Mouse (Mus musculus) midbrain, postnatal 0 days (tissue): Measurements from ENCODE around the gene Gm43191. TPM values are rescaled to one million over a fixed set of nuclear protein-coding genes. Genes with fewer than 3 reads are reported as not detected.

ENCODE experiments used
- ATAC-seq: fragments of 200-750 bp; cut with Nextera tagmentation; 2 replicates; pipeline ENCODE4 v1.8.0; 2017; ENCODE audit warnings: moderate number of reproducible peaks, mild to moderate bottlenecking, moderate TSS enrichment, moderate library complexity; ENCODE audit not compliant: low FRiP score
- DNase-seq: peaks from one replicate; pipeline ENCODE4 v3.0.0-alpha.2; 2015; ENCODE audit warnings: low spot score
- H3K27ac ChIP-seq: fragments of 300-500 bp; sonication (generic); 2 replicates; pipeline ENCODE4 v1.5.1; 2014; ENCODE audit warnings: low read depth, mild to moderate bottlenecking, low read length, mixed read lengths
- H3K27me3 ChIP-seq: fragments of 300-500 bp; sonication (generic); 2 replicates; pipeline ENCODE4 v1.6.1; 2014; ENCODE audit warnings: low read length, control low read depth, mixed read lengths; ENCODE audit not compliant: insufficient read depth
- H3K36me3 ChIP-seq: fragments of 300-500 bp; sonication (generic); 2 replicates; pipeline ENCODE4 v1.6.1; 2014; ENCODE audit warnings: low read length, control low read depth, mixed read lengths; ENCODE audit not compliant: insufficient read depth
- H3K4me1 ChIP-seq: fragments of 300-500 bp; sonication (generic); 2 replicates; pipeline ENCODE4 v1.6.1; 2014; ENCODE audit warnings: mild to moderate bottlenecking, control low read depth, antibody characterized with exemption, low read length, mixed read lengths; ENCODE audit not compliant: insufficient read depth
- H3K4me2 ChIP-seq: fragments of 300-500 bp; sonication (generic); 2 replicates; pipeline ENCODE4 v1.6.1; 2014; ENCODE audit warnings: low read depth, mild to moderate bottlenecking, low read length, mixed read lengths; ENCODE audit not compliant: poor library complexity, severe bottlenecking
- H3K4me3 ChIP-seq: fragments of 300-500 bp; sonication (generic); 2 replicates; pipeline ENCODE4 v1.5.1; 2014; ENCODE audit warnings: low read depth, mild to moderate bottlenecking, low read length, moderate library complexity
- H3K9ac ChIP-seq: fragments of 300-500 bp; sonication (generic); replicated peaks from 2 replicates; pipeline ENCODE4 v1.6.1; 2014; ENCODE audit warnings: mild to moderate bottlenecking, low read length, moderate library complexity, mixed read lengths; ENCODE audit not compliant: poor library complexity, severe bottlenecking
- H3K9me3 ChIP-seq: fragments of 300-500 bp; sonication (generic); 2 replicates; pipeline ENCODE4 v1.6.1; 2016; ENCODE audit warnings: low read length, control low read depth
- CTCF ChIP-seq: IDR thresholded peaks from 2 replicates; pipeline ENCODE4 v1.5.1; 2016; ENCODE audit warnings: antibody characterized with exemption, mild to moderate bottlenecking
- WGBS: fragments of 180-500 bp; shearing (Covaris S2); extraction: QIAGEN DNeasy Blood & Tissue Kit; methylation state at CpG from one replicate; pipeline ENCODE4 v1.1.7; 2014; 5-methylcytosine and 5-hydroxymethylcytosine counted together
- polyA plus RNA-seq: library from polyadenylated mRNA; unstranded; fragments of >200 nt; fragmentation: Nextera tagmentation; extraction: Ambion mirVana; gene quantifications from 2 replicates; pipeline ENCODE4 v1.2.1, GENCODE M21; 2015
- total RNA-seq: library from RNA; depleted of rRNA; stranded (reverse); fragments of >200 nt; gene quantifications from 2 replicates; pipeline ENCODE4 v1.2.3, GENCODE M21; 2014; rRNA removed

Gm43191 gene
- not detected in 2 replicates for total RNA-seq
- not detected in 2 replicates for polyA plus RNA-seq

- no peak within 1 kb of the TSS for H3K9ac ChIP-seq
- DNase-seq: no peak
- no peak for TF ChIP-seq CTCF
Observed at GRCm38 (mm10) chr3:116681160-116681559, at the start of gene Gm43191. Gene Gm43191, minus strand, starts transcription at chr3:116681260.

GRCm38 (mm10) chr3:116729483-116730174 is 48.6 kb upstream of the Gm43191 start:
- WGBS: 74% methylated on average over 2 of the region's 2 CpGs
- no peak overlapping the region for H3K4me3 ChIP-seq
- no peaks in the 10 kb centered on the region for H3K27me3 ChIP-seq
- H3K36me3 ChIP-seq: no peaks in the 10 kb centered on the region
- H3K4me2 ChIP-seq: no peak overlapping the region
- H3K9me3 ChIP-seq: no peaks in the 10 kb centered on the region
- no peak for ATAC-seq
- no peak for TF ChIP-seq CTCF
- no peaks in the 10 kb centered on the region for H3K4me1 ChIP-seq
- peak; percentile 10 for DNase-seq
- no peak overlapping the region for H3K27ac ChIP-seq
- no peak overlapping the region for H3K9ac ChIP-seq

More at GRCm38 (mm10) chr3:116681160-116681559, at the start of gene Gm43191:
- Histone ChIP-seq H3K4me3 (no peak within 1 kb of the TSS), H3K27me3 (no peaks in the 10 kb centered on the region), H3K4me2 (no peak within 1 kb of the TSS), H3K27ac (no peak within 1 kb of the TSS), H3K9me3 (no peaks in the 10 kb centered on the region), H3K36me3 (peaks cover 7% of the 10 kb centered on the region; the same call in 1 of the 2 replicates), H3K4me1 (no peaks in the 10 kb centered on the region)
- ATAC-seq: no peak
- 88% methylated on average over 1 of the region's 1 CpGs for WGBS

GRCm38 (mm10) chr3:116726807-116727206 is 45.7 kb upstream of the Gm43191 start:
- no peak for DNase-seq
- 73% methylated on average over 9 of the region's 9 CpGs for WGBS
- Histone ChIP-seq H3K4me2 (no peak overlapping the region), H3K4me1 (no peaks in the 10 kb centered on the region), H3K27ac (no peak overlapping the region), H3K4me3 (no peak overlapping the region), H3K27me3 (no peaks in the 10 kb centered on the region), H3K9ac (no peak overlapping the region), H3K9me3 (no peaks in the 10 kb centered on the region), H3K36me3 (no peaks in the 10 kb centered on the region)
- TF ChIP-seq CTCF: no peak
- ATAC-seq: no peak

- WGBS: 54% methylated on average over 10 of the region's 10 CpGs
Observed at GRCm38 (mm10) chr3:116723496-116724481, 42.7 kb upstream of the Gm43191 start.

GRCm38 (mm10) chr3:116722980-116723379 is 41.9 kb upstream of the Gm43191 start:
- 91% methylated on average over 4 of the region's 4 CpGs for WGBS
- ATAC-seq: no peak
- no peaks in the 10 kb centered on the region for H3K36me3 ChIP-seq

More at GRCm38 (mm10) chr3:116723496-116724481, 42.7 kb upstream of the Gm43191 start:
- Histone ChIP-seq H3K9ac (no peak overlapping the region), H3K4me2 (no peak overlapping the region), H3K36me3 (no peaks in the 10 kb centered on the region), H3K27me3 (no peaks in the 10 kb centered on the region), H3K4me3 (no peak overlapping the region), H3K9me3 (no peaks in the 10 kb centered on the region), H3K27ac (no peak overlapping the region), H3K4me1 (no peaks in the 10 kb centered on the region)
- TF ChIP-seq CTCF: no peak
- no peak for DNase-seq
- no peak for ATAC-seq

More at GRCm38 (mm10) chr3:116722980-116723379, 41.9 kb upstream of the Gm43191 start:
- TF ChIP-seq CTCF: no peak
- no peaks in the 10 kb centered on the region for H3K4me1 ChIP-seq
- no peak overlapping the region for H3K9ac ChIP-seq
- no peaks in the 10 kb centered on the region for H3K9me3 ChIP-seq
- H3K27ac ChIP-seq: no peak overlapping the region
- no peak overlapping the region for H3K4me2 ChIP-seq
- H3K27me3 ChIP-seq: no peaks in the 10 kb centered on the region
- H3K4me3 ChIP-seq: no peak overlapping the region
- DNase-seq: no peak
